Mouse (Mus musculus) NIH3T3 (cell line): ENCODE measurements around the gene Cenpf.
A peak's percentile ranks its signal among the peaks of the same experiment; 100 is the strongest.

Source experiments
- DNase-seq: peaks from one replicate; pipeline ENCODE4 v3.0.0-alpha.2; 2012; ENCODE audit warnings: low read depth

Cenpf gene

DNA sequence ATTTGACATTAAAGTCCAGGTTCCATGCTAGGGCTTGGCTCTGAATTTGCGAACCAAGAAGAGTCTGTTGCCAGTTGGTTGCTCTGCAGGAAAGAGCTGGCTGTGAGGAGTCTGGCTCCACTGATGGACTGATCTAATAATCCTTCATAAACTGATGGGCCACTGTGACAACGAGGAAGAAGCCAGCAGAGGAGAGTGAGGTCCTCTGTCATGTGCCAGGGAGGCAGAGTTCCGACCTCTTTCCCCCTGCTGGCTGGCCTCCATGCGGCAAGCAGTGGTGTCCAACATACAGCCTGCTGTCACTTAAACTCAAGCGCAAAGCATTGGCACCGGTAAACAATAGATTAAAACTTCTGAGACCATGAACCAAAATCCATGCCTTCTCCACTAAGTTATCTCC is 57.9 kb downstream of the Cenpf start:
- no peak for DNase-seq

DNA sequence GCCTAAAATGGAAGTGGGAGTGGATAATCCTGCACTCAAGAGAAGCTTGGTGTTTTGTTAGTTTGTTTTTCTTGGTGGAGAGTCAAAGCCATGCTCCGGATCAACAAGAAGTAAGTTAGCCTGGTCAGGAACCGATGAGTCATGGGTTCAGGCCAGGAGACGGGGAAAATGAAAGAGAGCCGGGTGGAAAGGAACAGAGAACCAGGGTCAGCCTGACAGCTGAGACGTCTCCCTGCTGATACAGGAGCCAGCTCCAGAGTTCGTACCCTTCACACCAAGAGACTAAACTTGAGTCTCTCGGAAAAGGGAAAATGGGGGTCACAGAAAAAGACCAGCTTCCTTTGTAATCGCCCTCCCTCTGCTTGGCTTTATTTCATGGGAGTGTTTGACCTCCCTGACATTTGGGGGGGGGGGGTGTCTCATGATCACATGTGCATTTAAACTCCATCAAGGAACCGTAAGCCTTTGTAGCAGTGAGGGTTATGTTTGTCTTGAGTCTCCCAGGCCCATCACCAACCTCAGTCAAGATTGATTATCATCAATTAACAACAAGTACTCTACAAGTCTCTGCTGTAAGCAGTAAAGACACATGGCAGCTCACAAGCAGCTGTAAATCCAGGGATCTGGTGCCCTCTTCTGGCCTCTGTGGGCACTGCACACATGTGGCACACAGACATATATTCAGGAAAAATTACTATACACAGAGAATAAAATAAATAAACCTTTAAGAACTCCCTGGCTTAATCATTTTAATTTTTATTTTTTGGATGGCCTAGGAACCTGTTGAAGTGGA is 59.7 kb downstream of the Cenpf start:
- peak; percentile 89 for DNase-seq

DNA sequence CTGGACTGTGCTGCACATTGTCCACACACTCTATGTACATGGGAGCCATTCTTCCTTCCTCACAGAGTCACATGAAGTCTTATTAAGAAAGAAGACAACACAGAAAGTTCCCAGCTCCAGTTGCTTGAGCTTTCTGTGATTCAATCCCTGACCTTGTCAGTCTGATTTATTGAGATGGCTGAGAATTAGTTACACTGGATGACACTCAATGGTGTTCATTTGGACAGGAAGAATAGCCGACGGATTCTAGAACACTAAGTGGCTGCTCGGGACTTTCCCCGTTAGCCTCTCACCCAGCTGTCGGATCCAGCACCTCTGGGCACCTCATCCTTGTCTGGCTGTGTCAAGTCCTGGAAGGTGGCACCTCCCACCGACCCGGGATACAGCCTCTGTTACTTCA is 63.1 kb downstream of the Cenpf start:
- no peak for DNase-seq

DNA sequence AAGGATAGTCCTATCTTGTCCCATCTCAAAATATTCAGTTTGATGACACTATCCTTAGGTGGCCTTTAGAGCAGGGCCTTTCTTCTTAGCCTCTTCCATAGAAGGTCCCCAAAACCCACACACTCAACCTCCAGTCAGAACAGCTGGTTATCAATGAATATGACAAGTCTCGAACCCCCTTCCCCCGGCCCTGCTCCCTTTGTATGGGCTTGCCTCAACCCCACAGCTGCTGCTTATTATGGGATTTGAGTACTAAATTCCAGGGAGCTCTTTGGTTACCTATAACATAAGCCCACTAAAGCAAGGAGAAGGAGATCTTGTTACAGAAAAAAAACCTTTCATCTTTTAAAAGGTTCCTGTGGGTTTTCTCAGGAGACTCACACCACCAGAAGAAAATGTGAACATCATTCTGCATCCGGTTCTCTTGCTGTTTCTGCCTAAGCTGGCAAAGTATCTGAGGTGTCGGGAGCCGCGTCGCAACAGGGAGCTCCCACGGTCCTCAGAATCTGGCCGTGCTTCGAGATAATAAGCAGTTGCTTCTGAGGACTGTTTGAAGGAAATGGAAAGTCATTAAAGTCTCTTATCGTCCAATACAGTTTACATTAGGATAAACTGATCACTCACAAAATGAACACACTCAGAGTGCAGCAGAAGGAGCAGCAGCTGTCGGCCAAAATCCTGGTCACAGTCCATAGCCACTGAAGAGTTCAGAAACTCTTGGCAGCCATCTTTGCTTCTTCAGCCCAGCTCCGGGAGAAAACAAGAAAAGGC is 68.7 kb downstream of the Cenpf start:
- peak; percentile 24 for DNase-seq

DNA sequence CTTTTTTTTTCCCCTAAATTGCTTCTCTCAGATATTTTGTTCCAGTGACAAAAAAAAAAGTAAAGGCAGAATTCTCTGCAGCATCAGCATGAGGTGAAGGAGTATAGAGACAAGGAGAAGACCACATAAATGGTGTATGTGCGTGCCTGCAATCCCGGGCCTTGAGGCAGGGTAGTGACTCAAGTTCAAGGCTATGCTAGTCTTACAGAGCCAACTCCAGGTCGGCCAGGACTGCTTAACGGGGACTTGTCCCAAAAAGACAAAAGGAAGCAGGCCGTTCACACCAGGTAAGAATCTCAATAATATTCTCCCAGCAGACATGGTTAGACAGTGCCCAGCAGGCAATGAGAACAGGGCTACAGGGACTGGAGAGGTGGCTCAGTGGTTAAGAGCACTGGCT is 70.5 kb downstream of the Cenpf start:
- no peak for DNase-seq

DNA sequence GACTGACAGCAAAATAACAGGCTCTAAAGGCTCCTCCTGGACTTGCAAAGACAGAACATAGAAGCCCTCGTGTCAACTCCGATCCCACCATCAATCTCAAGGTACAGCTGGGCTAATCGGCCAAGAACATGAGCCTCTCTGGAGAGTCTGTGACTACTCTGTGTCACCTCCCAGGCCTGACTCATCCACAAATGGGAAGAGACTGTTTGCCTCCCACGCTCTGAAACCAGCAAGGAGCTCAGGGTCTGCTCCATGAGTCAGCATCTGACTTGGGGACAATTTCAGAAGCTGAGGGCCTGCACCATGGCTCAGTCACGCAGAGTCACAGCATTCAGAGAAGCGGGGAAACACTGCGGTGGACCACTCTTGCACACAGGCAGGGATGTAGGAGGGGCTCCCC is 72.6 kb downstream of the Cenpf start:
- DNase-seq: no peak

DNA sequence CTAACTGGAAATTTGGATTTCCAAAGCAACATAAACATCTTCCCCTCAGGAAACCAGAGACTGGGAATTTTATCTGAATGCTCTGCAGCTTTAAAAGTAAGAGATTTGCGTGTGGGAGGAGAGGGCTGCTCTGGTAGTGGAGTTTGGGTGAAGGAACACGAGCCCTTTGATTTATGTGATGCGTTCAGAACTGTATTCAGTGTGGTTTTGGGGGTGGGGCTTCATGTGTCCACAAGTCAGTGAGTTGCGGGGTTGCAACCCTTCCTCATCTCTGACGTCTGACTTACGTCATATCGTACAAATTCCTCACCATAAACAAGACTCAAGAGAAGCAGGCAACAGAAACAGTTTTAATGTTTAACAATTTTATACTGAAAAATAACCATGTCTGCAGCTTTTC is 74.8 kb downstream of the Cenpf start:
- DNase-seq: peak; percentile 54

DNA sequence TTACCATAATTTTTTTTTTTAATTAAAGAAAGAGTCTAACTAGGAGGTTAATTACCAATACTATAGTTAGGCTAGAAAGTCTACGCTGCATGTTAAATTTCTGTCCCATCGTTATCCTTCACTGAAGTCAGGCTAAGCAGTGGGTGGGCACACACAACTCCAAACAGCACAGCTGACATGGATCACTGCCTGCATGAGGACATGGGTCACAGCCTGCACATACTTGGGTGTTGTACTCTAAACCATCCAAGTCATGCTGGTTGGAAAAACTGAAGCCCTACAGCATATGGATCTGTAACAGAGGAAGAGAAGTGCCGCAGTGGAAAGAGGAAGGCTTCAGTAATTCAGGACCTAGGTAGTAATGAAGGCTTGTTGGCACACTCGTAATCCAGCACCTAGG is 76.1 kb downstream of the Cenpf start:
- no peak for DNase-seq

DNA sequence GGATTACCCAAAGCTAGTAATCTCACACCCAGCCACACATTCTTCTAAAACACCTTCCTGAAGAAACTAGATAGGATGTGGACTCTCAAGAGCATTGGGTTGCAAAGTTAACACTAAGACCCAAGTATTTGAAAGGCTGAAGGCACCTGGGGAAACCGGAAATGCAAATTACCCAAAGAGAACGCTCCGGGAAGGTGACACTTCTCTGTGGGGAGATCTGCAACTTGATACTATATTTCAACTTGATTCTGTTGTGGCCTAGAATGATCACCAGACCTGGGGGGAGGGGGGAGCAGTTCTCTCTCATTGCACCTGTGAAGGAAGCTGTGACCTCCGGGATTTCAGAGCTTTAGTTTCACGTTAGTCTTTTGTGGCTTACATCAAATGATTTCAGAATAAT is 79.2 kb downstream of the Cenpf start:
- DNase-seq: no peak

DNA sequence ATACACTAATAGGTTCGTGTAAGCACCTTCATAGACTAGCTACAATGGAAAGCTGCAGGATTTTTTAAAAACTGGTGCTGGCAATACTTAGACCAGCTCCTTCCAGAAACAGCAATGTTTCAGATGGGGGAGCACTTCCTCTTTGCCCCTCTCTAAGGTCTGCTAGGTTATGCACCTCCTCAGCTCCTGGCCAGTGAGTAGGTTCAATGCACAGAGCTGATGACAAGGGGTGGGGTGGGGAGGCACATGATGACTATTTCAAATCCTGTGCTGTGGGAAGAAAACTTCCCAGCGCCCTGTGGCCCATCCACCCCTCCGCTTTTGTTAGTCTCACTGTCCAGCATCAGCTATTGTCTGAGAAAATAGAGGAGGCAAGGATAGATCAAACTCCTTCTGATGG is 79.8 kb downstream of the Cenpf start:
- no peak for DNase-seq

DNA sequence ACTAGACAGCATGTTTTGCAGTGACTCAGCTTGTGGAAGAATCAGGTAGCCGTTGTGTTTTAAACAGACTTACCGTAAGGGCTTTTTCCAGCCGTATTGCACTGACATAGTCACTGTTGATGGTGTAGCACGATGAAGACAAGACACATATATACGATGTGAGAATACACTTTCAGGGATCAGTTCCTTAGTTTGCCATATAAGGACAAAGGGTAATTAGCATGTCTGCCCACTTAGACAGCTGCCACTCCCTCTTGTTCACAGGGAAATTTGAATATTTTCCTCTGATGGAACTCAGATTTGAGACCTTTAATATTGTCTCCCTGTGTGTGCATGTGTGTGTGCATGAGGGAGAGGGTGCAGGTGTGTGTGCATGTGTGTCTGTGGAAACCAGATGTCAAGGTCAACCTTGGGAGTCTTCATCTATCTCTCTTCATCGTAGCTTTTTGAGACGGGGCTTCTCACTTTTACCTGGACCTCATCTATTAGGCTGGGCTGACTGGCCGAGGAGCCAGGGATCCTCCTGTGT is 82.2 kb downstream of the Cenpf start:
- DNase-seq: no peak

DNA sequence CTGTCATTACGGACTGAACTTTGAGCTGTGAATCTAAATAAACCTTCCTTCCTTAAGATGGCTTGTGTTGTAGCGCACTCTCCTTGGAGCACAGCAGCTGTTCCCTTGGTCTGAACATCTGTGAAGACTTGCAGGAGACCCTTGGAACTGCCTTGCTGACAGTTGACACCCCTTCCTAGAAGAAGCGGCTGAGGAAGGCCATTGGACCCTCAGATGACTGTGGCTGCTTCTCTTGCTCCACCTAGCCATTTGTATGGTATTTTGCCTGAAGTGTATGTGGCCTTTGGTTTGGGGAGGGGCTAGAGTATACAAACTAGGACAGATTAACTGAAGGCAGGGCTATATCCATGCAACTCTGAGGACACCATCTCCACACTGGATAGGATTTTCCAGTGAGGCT is 90.8 kb downstream of the Cenpf start:
- DNase-seq: no peak
